Mouse (Mus musculus) cortical plate, adult 2 months (tissue): ENCODE results near the gene Cd300lf.

ENCODE experiments used
- CTCF ChIP-seq: fragments of 200-500 bp; IDR thresholded peaks from 2 replicates; pipeline ENCODE4 v1.5.1; 2011; ENCODE audit warnings: mild to moderate bottlenecking, control low read depth, low read length; ENCODE audit not compliant: insufficient read depth; ENCODE audit errors: extremely low read depth
- POLR2A ChIP-seq: fragments of 200-500 bp; IDR thresholded peaks from 2 replicates; pipeline ENCODE4 v1.6.1; 2011; ENCODE audit warnings: mild to moderate bottlenecking, low read length, control low read depth; ENCODE audit not compliant: insufficient read depth; ENCODE audit errors: extremely low read depth

DNA sequence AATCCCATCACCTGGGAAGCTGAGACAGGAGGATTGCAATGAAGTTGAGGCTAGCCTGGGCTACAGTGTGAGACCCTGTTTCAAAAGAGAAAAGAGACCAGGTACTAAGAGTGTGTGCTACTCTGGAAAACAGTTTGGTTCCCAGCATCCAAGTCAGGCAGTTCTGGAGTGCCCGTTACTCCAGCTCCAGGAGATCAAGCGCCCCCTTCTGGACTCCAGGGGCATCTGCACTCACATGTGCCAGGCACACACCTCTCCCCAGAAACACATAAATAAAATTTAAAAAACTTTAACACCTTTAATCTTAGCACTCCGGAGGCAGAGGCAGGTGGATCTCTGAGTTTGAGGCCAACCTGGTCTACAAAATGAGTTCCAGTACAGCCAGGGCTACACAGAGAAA is 52.4 kb downstream of the Cd300lf start:
- TF ChIP-seq CTCF: no peak
- TF ChIP-seq POLR2A: no peak
